Mouse (Mus musculus) CH12.LX (cell line): ENCODE measurements around the gene Gm20388.

ENCODE experiments used
- BHLHE40 ChIP-seq: IDR thresholded peaks from 2 replicates; pipeline ENCODE4 v1.6.1; 2011; ENCODE audit warnings: mild to moderate bottlenecking, low read depth, low read length, improper control_type of control experiment
- CHD2 ChIP-seq: IDR thresholded peaks from 2 replicates; pipeline ENCODE4 v1.6.1; 2011; ENCODE audit warnings: low read length, improper control_type of control experiment
- CTCF ChIP-seq, 2 experiments: IDR thresholded peaks in 1 of 2; conservative IDR thresholded peaks in 1 of 2; 2 replicates each; pipeline ENCODE4 v1.5.1; 2011 to 2012; ENCODE audit warnings: low read depth in 2 of 2, low read length in 2 of 2, improper control_type of control experiment in 1 of 2, inconsistent platforms in 1 of 2, mild to moderate bottlenecking in 1 of 2, moderate library complexity in 1 of 2
- EP300 ChIP-seq: IDR thresholded peaks from 2 replicates; pipeline ENCODE4 v1.6.1; 2011; ENCODE audit warnings: low read length, improper control_type of control experiment
- GABPA ChIP-seq: IDR thresholded peaks from 2 replicates; pipeline ENCODE4 v1.6.1; 2012; ENCODE audit warnings: low read depth, low read length, improper control_type of control experiment, inconsistent platforms; ENCODE audit not compliant: insufficient replicate concordance
- IRF4 ChIP-seq: IDR thresholded peaks from 2 replicates; pipeline ENCODE4 v1.6.1; 2014; ENCODE audit warnings: low read depth, mild to moderate bottlenecking, inconsistent platforms, low read length, improper control_type of control experiment
- JUND ChIP-seq: conservative IDR thresholded peaks from 2 replicates; pipeline ENCODE4 v1.6.1; 2011; ENCODE audit warnings: low read depth, low read length, improper control_type of control experiment
- KAT2A ChIP-seq: IDR thresholded peaks from 2 replicates; pipeline ENCODE4 v1.6.1; 2012; ENCODE audit warnings: low read length, improper control_type of control experiment, inconsistent platforms; ENCODE audit not compliant: insufficient replicate concordance
- MXI1 ChIP-seq: IDR thresholded peaks from 2 replicates; pipeline ENCODE4 v1.6.1; 2011; ENCODE audit warnings: mild to moderate bottlenecking, low read depth, low read length, improper control_type of control experiment
- NELFE ChIP-seq: IDR thresholded peaks from 2 replicates; pipeline ENCODE4 v1.6.1; 2011; ENCODE audit warnings: low read depth, low read length, improper control_type of control experiment
- POLR2A ChIP-seq: IDR thresholded peaks from 2 replicates; pipeline ENCODE4 v1.6.1; 2011; ENCODE audit warnings: low read depth, mild to moderate bottlenecking, improper control_type of control experiment, low read length
- SMC3 ChIP-seq: IDR thresholded peaks from 2 replicates; pipeline ENCODE4 v1.6.1; 2011; ENCODE audit warnings: low read depth, low read length, improper control_type of control experiment
- TBP ChIP-seq: conservative IDR thresholded peaks from 2 replicates; pipeline ENCODE4 v1.6.1; 2011; ENCODE audit warnings: low read depth, low read length, improper control_type of control experiment
- ZC3H11A ChIP-seq: IDR thresholded peaks from 2 replicates; pipeline ENCODE4 v1.6.1; 2012; ENCODE audit warnings: low read depth, mild to moderate bottlenecking, inconsistent platforms, low read length, improper control_type of control experiment

DNA sequence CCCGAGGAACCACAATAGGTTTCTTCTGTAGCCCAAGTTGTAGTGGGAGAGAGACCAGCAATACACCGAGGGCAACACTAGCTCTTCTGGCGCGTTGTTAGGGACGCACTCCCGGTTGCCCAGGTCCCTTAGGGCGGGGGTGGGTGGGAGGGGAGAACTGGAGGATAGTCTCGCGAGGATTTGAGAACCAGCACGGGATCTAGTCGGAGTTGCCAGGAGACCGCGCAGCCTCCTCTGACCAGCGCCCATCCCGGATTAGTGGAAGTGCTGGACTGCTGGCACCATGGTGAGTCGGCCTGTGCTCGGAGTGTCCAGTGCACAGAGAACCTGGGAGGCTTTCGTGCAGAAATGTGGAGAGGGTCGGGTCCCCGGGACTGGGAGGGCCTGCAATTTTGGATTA lies 3608.0 kb downstream of the Gm20388 start, which contains the start of gene Gas8:
- TF ChIP-seq EP300 (no peak), CTCF (conservative IDR thresholded peaks at IDR 0.05 in 1 of 2, IDR thresholded peaks at IDR 0.05 in 1 of 2; ENCODE audit: low read depth in 2 of 2, low read length in 2 of 2) (no peak), TBP (no peak), POLR2A (peak; percentile 76), MXI1 (peak; percentile 88), BHLHE40 (0 out of 2 replicates have a peak, but pooled peaks have one; percentile 15), KAT2A (no peak), JUND (no peak), SMC3 (no peak), NELFE (peak; percentile 63; the same call in 1 of the 2 replicates), ZC3H11A (no peak), GABPA (no peak), IRF4 (no peak), CHD2 (peak; percentile 92)
